ENCODE assay signal across 25 mouse cellular contexts in the genomic region with DNA sequence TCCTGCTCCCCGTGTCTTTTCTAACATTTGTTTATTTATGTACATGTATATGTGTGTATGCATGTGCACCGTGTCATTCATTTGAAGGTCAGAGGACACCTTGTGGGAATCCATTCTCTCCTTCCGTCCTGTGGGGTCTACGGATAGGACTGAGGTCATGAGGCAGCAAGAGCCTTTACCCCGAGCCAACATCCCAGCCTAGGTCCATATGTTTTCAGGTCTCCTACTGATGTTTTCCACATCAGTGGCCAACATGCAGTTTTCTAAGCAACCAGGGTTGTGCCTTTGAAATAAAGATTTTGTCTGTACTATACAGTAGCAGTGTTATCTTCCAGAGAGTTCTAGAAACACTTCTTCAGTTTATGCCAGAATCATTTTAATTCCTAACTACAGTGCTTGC.
"Had no signal": no experiment of that assay in that cellular context is flagged by ENCODE, and none has a peak within 500 bp of the region (broad histone marks: within the 10 kb centered on the region; RNA-seq: fewer than 3 reads in every experiment).

No protein-coding gene starts in this region.

- DNase-seq: cerebellum, postnatal 14 days; cerebellum, postnatal 36 days; embryo, embryonic 11 days; forebrain, postnatal 0 days; gastrocnemius, adult 2 months; gastrocnemius, postnatal 10 days; gastrocnemius, postnatal 14 days; gastrocnemius, postnatal 25 days; gastrocnemius, postnatal 36 days; heart, adult 11 months; heart, adult 18-20 months; heart, adult 2 months had no signal

- H3K27ac ChIP-seq: embryonic facial prominence, embryonic 10.5 days; embryonic facial prominence, embryonic 12.5 days; embryonic facial prominence, embryonic 13.5 days; embryonic facial prominence, embryonic 15.5 days; forebrain, embryonic 10.5 days; forebrain, embryonic 12.5 days; forebrain, embryonic 13.5 days; forebrain, embryonic 15.5 days; gastrocnemius, adult 2 months; heart, adult 2 months; heart, embryonic 10.5 days had no signal

- H3K4me1 ChIP-seq: embryonic facial prominence, embryonic 12.5 days; forebrain, embryonic 12.5 days had no signal

- H3K27me3 ChIP-seq: embryonic facial prominence, embryonic 12.5 days; embryonic facial prominence, embryonic 13.5 days; embryonic facial prominence, embryonic 15.5 days; forebrain, embryonic 12.5 days; forebrain, embryonic 13.5 days; forebrain, embryonic 15.5 days; heart, embryonic 12.5 days had no signal

- ATAC-seq: forebrain, embryonic 13.5 days; forebrain, embryonic 14.5 days; forebrain, embryonic 15.5 days; forebrain, embryonic 16.5 days; forebrain, postnatal 0 days had no signal

- H3K4me3 ChIP-seq: embryonic facial prominence, embryonic 10.5 days; embryonic facial prominence, embryonic 12.5 days; embryonic facial prominence, embryonic 13.5 days; embryonic facial prominence, embryonic 15.5 days; erythroblast, embryonic 14.5 days; forebrain, embryonic 10.5 days; forebrain, embryonic 12.5 days; forebrain, embryonic 13.5 days; forebrain, embryonic 15.5 days; gastrocnemius, adult 2 months; heart, adult 2 months; heart, embryonic 10.5 days; heart, embryonic 12.5 days had no signal
